Mouse (Mus musculus): ENCODE data around the gene Sh3pxd2a.

Sh3pxd2a gene

DNA sequence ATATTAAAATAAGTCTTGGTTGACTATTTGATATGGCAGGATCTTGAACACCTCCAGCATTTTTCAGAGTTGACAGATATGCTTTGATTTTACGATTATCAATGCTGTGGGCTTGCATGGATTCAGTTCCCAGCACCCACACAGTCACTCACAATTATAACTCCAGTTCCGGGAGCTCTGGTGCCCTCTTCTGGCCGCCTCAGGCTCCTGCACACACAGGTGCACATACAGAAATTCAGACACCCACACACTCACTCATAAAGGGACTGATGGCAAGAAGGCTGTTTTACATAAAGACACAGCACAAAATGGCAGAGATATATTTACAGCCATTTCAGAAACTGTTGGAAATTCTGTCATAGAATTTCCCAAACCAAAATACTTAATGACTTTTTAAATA lies 25.0 kb upstream of the Sh3pxd2a start:
- no peak for DNase-seq

DNA sequence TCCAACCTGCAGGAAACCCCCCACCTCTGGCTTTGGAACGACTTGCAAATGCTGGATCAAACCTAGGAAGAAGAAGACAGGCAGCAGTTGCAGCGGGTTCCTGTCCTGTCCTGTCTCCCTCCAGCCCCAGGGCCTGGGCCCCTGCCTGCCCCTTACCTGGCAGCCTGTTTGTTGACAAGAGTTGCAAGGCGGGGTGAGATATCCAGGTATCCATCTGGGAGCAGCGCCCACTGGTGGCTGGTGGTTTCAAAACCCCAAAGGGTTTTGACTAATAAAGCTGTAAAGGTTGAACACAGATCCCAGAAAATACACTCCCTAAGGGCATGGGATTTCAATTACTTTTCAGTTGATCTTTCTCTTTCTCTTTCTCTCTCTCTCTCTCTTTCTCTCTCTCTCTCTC lies 24.0 kb upstream of the Sh3pxd2a start:
- DNase-seq: peak; percentile 23

DNA sequence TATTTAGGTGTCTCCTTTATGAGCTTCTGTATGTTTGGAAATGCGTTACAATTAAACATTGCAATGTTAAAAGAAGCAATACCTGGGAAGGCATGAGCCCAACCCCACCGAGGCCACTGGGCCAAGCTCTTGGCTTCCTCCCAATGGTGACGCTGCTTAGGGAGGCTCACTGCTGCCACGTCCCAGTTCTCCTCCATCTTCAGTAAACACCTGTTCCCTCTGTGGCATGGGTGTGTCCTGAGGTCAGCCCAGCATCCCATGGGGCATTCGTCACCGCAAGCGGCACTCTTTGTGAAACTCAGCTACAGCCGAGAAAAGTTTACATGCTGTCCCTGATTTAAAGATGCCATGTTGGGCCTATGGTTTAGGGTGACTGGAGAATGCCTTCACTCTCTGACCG lies 23.4 kb upstream of the Sh3pxd2a start:
- DNase-seq: no peak

DNA sequence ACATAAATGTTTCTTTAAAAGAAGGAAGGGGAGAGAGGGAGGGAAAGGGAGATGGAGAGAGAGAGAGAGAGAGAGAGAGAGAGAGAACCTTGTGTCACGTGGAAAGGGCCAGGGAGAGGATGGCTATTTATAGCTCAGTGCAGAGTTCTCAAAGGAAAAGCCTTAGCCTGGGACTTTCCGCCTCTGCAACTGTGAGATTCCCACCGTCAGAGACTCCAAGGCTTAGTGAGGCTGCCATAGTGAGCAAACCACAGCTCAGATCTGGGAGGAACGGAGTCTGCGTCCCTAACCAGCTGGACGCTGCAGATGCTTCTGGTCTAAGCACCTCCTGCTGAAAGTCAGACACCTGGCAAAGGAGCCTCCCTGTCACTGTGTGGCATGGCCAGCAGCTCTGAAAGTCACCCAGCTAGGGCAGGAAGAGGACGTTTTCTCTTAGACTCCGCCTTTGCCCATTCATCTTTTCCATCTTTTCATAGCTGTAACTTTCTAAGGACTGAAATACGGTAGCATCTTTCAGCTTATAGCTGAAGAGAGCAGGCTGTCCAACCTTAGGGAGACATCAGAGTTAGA lies 21.9 kb upstream of the Sh3pxd2a start:
- no peak for DNase-seq

DNA sequence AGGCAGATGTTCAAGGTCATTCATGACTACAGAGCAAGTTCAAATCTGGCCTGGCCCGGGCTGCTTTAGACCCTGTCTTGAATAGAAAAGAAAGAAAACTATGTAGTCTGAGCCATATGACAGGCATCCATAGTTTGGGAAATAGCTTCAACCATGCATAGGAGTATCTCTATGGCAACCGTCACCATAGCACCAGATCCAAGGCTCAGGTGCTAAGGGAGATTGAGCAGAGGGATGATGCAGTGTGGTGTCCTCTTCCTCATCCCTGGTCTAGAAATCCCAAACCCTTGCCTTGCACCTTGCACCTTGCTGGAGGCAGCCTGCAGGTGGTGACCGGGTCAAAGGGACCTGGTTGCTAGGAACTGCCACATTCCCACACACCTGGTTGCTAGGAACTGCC lies 19.9 kb upstream of the Sh3pxd2a start:
- DNase-seq: no peak

DNA sequence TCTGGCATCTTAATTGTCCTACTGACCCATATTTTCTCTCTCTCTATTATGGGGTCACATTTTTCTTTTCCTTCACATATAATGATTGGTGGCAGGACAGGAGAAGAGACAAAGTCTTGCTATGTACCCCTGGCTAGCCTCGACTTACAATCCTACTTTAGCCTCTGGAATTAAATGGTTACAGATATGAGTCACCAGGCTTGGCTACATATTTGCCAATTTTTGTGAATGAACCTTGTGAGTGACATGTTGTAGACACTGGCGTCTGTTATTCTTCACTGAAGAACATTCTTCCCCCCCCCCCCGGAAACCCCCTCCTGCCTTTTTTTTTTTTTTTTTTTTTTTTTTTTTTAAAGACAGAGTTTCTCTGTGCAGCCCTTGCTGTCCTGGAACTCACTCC lies 19.1 kb upstream of the Sh3pxd2a start:
- DNase-seq: no peak

DNA sequence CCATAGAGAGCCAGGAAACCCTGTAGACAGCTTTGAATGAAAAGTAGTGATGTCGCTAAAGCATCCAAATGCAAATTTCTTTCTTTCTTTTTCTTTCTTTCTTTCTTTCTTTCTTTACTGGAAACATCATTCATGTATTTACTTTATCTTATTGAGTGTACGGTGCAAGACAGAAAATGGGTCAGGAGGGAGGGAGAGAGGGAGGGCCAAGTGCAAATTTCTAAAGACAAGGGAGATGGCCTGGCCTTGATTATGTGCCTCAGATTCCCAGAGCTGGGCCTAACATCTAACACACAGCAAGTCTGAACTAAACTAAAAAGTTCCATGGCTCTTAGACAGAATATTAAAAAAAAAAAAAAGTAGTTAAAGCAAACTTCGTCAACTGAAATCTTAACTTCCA lies 9.3 kb upstream of the Sh3pxd2a start:
- DNase-seq: no peak

DNA sequence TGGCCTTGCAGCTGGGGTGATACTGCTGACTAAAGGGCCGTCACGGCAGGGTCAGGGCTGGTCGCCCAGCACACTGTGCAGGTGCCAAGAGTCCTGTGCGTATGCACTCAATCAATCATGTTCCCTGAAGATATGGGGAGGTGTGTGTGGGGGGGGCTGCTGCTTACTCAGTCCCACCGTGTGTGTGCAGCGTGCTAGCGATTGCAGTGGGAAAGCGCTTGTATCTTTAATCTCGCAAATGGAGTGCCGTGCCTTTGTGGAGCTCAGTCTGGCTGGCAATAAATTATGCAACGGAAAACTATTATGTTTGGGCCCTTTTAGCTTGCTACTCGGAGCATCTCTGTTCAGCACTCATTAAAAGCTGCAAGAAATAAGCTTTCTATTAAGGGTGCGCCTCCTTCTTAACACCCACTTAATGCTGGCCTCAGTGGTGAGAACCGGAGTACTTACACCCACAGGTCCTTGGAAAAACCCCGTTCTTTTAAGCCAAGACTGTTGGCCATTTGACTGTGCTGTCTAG lies 8.7 kb upstream of the Sh3pxd2a start:
- DNase-seq: no peak

DNA sequence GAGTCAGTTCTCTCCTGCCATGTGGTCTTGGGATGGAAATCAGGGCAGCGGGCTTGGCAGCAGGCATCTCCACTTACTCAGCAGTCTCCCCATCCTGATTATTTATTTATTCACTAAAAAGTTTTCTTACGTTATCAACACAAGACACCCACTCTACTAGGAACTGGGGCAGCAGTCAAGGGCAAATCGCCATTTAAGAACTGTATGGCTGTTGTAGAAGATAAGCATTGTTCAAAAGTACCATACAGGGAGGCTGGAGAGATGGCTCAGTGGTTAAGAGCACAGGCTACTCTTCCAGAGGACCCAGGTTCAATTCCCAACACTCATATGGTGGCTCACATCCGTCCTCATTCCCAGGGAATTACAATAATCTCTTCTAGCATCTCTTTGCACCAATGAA lies 7.6 kb upstream of the Sh3pxd2a start:
- DNase-seq: no peak

DNA sequence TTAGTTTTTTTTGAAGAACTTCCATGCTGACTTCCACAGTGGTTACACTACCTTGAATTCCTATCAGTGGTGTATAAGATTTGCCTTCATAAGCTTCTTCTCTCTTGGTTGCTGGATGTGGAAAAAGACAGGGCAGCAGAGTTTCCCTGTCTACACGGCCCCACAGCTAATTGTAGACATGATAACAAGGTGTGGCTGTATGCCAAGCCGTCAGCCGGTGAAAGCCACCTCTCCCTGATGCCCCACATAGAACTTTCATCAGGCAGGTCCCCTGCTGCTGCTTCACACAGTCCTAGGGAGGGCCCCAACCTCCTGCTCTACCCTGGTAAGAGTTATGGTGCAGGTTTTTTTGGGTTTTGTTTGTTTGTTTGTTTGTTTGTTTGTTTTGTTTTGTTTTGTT lies 4.5 kb upstream of the Sh3pxd2a start:
- no peak for DNase-seq

DNA sequence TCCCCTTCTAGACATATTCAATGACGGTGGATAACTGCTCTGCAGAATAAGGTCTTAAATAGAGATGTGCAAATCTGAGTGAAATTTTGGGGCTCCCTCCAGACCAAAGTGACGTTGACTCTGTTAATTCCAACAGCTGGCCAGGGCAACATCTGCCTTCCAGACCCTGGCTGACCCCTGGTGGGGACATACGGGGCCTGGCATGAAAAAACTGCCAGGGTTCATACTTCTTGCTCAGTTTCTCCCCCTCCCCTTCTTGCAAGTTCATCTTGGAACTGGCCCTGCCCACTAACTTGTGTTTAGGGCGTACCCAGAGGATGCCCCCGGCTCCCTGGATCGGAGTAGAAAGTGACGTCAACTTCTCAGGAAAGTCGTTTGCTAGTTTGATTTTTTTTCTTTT lies 2.6 kb upstream of the Sh3pxd2a start:
- DNase-seq: no peak

DNA sequence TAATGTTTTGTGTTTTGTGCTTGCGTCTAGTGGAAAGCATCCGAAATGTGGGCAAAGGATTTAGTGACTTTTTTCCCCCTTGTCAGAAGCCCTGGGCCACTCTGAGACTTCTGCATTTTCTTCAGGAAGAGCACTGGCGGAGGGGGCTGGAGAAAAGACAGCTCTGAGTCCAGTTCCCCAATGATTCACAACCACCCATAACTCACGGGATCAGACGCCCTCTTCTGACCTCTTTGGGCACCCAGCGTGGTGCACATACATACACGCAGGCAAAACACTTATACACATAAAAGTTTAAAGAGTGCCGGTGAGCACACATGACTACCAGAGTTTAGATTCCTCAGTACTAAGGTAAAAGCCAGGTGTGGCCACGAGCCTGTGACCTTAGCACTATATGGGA lies 1.3 kb upstream of the Sh3pxd2a start:
- DNase-seq: no peak

DNA sequence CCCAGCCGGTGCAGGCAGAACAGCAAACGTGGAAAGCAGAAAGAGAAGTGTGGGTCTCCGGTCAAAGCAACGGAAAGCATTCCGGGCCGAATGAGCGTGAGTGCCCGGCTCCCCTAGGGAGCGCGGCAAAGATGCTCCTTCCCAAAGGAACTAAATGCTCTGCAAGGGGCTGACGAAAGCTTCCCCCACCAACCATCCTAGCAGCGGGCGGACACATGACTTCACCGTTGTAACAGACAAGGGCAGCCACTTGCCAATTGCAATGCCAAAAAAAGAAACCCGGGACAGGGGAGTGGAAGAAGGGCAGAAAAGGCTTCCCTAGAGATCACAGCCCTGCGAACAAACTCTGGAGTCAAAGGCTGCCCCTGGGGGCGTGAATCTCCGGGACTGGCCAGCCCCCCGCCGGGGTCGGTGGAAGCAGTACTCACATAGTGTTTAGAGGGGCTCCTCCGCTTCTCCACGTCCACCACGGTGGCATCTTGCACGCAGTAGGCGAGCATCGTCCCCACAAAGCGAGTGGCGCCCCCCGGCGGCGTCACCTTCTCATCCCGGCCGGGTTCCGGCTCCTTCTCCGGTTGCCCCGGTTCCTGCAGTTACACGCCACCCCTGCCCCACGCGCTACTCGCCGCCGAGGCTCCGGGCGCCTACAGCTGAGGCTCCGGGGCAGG lies 431 bp downstream of the Sh3pxd2a start:
- peak; percentile 59 for DNase-seq

DNA sequence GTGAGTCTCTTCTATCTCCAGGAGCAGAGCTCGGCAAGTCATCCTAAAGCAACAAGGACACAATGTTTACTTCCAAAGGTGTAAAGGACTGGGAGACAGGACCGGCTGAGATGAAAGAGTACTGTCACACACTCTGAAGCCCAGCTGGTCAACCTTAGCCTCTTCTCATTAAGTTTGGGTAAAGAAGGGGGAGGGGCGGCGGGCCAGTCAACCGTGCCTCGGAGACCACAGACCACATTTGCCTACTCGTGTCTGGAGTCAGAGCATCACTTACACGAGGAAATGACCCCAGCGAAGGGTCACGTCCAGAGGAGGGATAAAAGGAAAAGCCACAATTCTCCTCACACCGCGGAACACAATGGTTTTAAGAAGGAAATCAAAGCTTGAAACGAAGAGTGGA lies 995 bp downstream of the Sh3pxd2a start:
- DNase-seq: no peak

DNA sequence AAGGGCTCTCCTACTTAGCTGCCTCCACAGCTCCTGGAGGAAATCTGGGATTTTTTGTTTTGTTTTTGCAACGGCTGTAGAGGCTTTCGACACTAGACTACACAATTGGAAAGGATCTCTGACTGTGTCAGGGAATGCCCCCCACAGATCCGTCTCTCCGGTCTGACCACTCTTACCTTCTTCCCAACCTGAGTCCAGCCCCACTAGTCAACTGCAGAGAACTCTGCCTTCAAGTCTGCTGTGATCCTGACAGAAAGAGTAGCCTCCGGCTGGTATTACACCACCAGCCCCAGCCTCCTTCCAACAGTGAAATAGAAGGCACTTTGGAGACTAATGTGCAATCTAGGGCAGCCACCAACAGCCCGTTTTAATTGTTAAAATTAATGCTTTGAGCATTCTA lies 1.5 kb downstream of the Sh3pxd2a start:
- no peak for DNase-seq

DNA sequence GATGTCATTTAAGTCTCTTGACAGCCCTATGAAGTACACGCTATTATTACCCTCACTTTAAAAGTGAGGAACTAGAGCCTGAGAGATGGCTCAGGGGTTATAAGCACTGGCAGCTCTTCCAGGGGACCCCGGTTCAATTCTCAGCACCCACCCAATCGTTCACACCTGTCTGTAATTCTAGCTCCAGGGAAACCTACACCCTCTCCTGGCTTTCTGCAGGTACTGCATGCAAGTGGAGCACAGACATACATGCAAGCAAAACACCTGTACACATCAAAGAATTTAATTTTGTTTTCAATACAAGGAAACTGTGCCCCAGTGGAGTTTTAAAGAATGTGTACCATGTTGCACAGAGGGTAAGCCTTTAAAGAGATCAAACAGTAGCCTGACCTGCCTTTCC lies 2.4 kb downstream of the Sh3pxd2a start:
- no peak for DNase-seq

DNA sequence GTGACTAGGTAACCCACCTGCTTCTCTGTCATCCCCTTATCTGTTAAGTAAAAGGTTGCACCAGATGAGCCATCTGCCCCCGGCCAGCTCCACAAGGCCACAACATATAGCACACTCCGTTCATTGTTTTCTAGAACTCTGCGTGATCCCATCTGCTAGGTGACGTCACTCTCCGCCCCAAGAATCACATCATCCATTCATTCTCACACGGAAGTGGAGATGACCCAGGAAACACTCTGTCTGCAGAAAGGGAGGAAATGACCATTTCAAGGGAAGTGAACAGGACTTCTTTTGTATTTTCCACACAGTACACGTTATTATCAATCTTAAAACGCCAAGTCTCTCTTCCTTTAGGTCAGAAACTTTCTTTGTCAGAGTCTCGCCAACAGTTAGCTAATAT lies 2.8 kb downstream of the Sh3pxd2a start:
- DNase-seq: no peak

DNA sequence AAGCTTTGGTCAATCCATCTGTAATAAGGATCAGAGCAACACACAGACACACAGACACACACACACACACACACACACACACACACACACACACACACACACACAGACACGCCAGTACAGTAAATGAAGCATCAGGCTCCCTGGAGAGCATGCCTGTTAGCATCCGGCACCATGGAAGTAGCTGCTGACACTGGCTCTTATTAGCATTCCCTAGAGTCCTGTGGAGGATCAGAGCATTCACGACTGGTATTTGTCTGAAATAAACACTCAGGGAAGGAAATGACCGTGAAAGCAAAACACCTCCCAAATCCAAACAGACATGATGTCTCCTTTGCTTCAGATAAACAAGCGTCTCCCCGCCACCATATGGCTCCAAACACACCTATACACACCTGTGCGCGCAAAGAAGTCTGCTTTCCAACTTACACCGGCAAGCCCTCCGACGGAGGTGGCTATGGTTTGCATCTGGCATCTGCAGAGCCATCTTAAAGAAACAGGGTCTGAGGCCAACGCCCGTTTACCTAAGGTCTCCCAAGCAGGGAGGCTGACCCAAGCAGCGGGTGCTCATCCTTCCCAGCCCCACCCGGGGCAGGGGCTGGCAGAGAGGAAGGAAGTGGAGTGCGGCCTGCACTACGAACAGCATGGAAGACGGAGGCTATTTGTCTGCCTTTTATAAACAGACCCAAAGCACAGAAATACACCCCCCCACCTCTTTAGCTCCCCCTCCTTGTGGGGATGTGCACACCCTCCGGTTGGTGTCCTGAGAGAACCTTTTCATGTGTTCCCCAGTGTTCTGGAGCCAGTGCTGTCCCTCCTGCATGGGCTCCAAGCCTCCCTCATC lies 3.9 kb downstream of the Sh3pxd2a start:
- no peak for DNase-seq

DNA sequence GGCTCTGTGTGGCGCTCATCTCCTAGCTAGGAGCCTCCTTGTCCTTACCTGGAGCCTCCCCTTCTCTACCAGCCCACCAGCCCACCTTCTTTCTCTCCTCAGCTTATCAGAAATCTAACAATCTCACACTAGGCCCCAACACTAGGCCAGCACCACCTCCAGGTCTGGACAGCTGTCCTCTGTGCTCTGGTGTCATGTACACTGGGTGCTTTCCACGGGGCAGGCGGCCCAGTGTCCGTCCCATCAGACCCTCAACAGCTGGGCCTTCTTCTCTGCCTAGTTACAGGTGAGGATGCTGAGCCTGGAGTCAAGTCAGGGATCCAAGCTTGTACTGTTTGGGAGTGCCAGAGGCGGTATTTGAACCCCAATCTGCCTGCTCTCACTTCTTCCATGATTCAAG lies 5.0 kb downstream of the Sh3pxd2a start:
- DNase-seq: no peak

DNA sequence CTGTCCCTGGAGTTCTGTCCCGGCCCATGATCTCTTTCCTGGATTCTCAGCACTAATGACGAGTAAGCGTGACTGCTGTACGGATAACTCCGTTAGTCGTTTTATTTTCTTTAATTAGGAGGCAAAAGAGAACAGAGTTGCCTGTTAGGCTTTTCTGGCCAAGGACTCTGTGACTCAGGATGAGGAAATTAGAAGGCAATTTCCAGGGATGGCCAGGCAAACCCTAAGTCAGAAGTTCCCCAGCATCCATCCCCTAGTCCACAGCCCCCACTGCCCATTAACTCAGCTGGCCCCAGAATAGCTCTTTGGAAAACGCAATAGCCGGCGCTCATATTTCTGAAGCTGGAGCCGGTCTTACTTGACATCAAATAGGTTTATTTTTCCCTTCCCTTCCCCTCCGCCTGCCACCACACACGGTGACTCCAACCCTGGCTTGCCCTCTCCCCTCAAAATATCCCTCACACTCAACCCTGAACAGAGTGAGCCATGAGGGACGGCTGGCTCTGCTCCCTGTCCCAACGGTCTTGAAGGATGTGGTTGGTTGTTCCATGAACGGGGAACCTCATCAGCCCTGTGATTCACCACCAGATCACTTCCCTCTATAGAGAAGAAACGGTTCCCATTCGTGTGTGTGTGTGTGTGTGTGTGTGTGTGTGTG lies 5.6 kb downstream of the Sh3pxd2a start:
- no peak for DNase-seq

DNA sequence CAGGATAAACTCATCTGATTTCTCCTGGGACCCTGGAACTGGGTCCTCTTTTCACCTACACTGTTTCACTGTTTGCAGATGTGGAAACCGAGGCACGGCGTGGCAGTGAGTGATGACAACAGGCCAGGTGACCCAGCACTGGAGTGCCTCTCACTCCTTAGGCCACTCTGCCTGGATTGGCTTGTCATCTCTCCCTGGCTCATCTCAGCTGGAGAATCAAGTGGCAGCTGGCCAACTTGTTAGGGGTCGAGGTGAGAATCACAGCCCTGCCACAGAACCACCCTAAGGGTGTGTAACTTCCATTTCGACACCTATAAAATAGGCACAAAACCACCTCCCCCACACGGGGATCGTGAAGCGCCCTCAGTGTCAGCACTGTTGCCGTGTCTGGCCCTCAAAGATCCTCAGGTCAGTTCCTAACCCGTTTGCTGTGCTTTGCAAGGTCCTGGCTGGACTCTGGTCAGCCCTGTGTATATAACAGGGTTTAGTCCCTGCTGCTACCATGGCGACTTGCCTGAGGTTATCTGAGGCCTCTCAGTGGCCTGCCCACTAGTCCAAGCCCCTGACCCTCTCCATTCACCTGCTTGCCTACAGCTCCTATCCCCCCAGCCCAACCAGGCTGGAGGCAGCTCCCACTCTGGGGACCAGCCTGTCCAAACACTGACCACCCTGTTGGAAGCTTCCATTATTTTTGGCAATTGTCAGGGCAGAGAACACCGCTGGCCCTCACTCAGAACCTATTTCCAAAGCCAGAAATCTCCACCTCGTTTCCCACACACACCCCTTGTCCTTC lies 6.3 kb downstream of the Sh3pxd2a start:
- DNase-seq: no peak

DNA sequence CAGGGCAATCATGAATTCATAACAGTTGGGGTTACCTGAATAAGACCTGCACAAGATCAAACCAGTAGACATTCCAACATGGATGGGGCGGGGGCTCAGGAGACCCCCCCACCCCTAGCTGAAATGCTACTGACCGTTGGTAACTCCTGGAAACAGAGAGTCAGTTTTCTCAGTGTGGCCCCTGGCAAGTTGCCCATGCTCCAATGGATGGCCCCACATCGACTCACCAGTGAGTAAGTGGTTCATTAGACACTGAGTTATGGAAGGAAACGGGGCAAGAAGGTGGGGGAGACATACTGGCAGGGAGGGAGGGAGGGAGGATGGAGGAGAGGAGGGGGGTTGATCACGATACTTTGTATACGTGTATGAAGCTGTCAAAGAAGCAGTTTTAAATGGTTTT lies 8.2 kb downstream of the Sh3pxd2a start:
- no peak for DNase-seq
